Mouse (Mus musculus) lung, postnatal 0 days (tissue): ENCODE results near the gene Gm20388.

Experiments
- CTCF ChIP-seq: IDR thresholded peaks from 2 replicates; pipeline ENCODE4 v1.5.1; 2016; ENCODE audit warnings: antibody characterized with exemption, mild to moderate bottlenecking
- EP300 ChIP-seq: IDR thresholded peaks from 2 replicates; pipeline ENCODE4 v1.6.1; 2016; ENCODE audit warnings: antibody characterized with exemption, mild to moderate bottlenecking, control low read depth

- no peak for TF ChIP-seq CTCF
- TF ChIP-seq EP300, result no peak
These were observed 1024.0 kb downstream of the Gm20388 start for GRCm38 (mm10) chr8:120934596-120934995.
